Comparison of ENCODE assay signal across 26 mouse cellular contexts in genomic region chr17:40808071-40808470, GRCm38 (mm10). TPM values are rescaled to one million over a fixed set of nuclear protein-coding genes. Genes with fewer than 3 reads are reported as not detected.
DNase-seq lines count a peak whose midpoint lies in the region; ATAC-seq and TF ChIP-seq lines count a peak whose summit lies in the region.
"Had no signal": no experiment of that assay in that cellular context is flagged by ENCODE, and none has a peak within 500 bp of the region (broad histone marks: within the 10 kb centered on the region; RNA-seq: fewer than 3 reads in every experiment).

No protein-coding gene starts in this region.

- H3K36me3 ChIP-seq in ES-E14 (ENCODE audit: control insufficient read depth, insufficient read depth, low read length, poor library complexity, severe bottlenecking) = no peaks in the 10 kb centered on the region
- H3K36me3 ChIP-seq in liver, embryonic 13.5 days = no peaks in the 10 kb centered on the region
- H3K36me3 ChIP-seq in liver, postnatal 0 days (replicated peaks; ENCODE audit: insufficient read depth, low read length) = no peaks in the 10 kb centered on the region
- H3K36me3 ChIP-seq in hindbrain, postnatal 0 days (ENCODE audit: insufficient read depth, low read length) = no peaks in the 10 kb centered on the region
- H3K36me3 ChIP-seq: embryonic facial prominence, embryonic 12.5 days; forebrain, embryonic 10.5 days; heart, embryonic 15.5 days; hindbrain, embryonic 13.5 days; intestine, embryonic 15.5 days had no signal

- no peaks in the 10 kb centered on the region for H3K4me1 ChIP-seq in ES-E14 (ENCODE audit: control insufficient read depth in 2 of 2, insufficient read depth in 2 of 2, low read length in 2 of 2, poor library complexity in 1 of 2)
- peaks cover 43% of the 10 kb centered on the region for H3K4me1 ChIP-seq in liver, embryonic 13.5 days (replicated peaks)
- H3K4me1 ChIP-seq in liver, postnatal 0 days (ENCODE audit: insufficient read depth) = 0 out of 2 replicates have a peak, but pooled peaks cover 12% of the 10 kb centered on the region
- no peaks in the 10 kb centered on the region for H3K4me1 ChIP-seq in hindbrain, postnatal 0 days (ENCODE audit: insufficient read depth, low read length)
- H3K4me1 ChIP-seq: embryonic facial prominence, embryonic 12.5 days; forebrain, embryonic 10.5 days; heart, embryonic 15.5 days; hindbrain, embryonic 13.5 days; intestine, embryonic 15.5 days had no signal

- ATAC-seq in liver, embryonic 13.5 days (ENCODE audit: low read depth) = no peak
- no peak for ATAC-seq in liver, postnatal 0 days
- ATAC-seq in hindbrain, postnatal 0 days = no peak
- ATAC-seq in megakaryocyte progenitor cell, adult 5-6 weeks (replicated peaks; ENCODE audit: poor library complexity) = no peak
- ATAC-seq: CD4-positive, CD25-positive, alpha-beta regulatory T cell, adult 4 months; forebrain, embryonic 14.5 days; intestine, embryonic 15.5 days had no signal

- no peaks in the 10 kb centered on the region for H3K27me3 ChIP-seq in liver, embryonic 13.5 days
- H3K27me3 ChIP-seq in liver, postnatal 0 days (ENCODE audit: insufficient read depth, low read length) = no peaks in the 10 kb centered on the region
- no peaks in the 10 kb centered on the region for H3K27me3 ChIP-seq in hindbrain, postnatal 0 days (ENCODE audit: insufficient read depth, low read length)
- H3K27me3 ChIP-seq: embryonic facial prominence, embryonic 12.5 days; heart, embryonic 15.5 days; hindbrain, embryonic 13.5 days; intestine, embryonic 15.5 days had no signal

- no peak overlapping the region for H3K9ac ChIP-seq in ES-E14 (ENCODE audit: insufficient read depth, low read depth, low read length, poor library complexity, severe bottlenecking)
- no peak overlapping the region for H3K9ac ChIP-seq in liver, embryonic 13.5 days
- no peak overlapping the region for H3K9ac ChIP-seq in liver, postnatal 0 days (replicated peaks)
- no peak overlapping the region for H3K9ac ChIP-seq in hindbrain, postnatal 0 days (replicated peaks; ENCODE audit: low read length)
- H3K9ac ChIP-seq: embryonic facial prominence, embryonic 12.5 days; heart, embryonic 15.5 days; hindbrain, embryonic 13.5 days; intestine, embryonic 15.5 days had no signal

- H3K9me3 ChIP-seq in ES-E14 (ENCODE audit: control insufficient read depth, insufficient read depth, low read depth, low read length) = no peaks in the 10 kb centered on the region
- H3K9me3 ChIP-seq in liver, embryonic 13.5 days (replicated peaks) = no peaks in the 10 kb centered on the region
- H3K9me3 ChIP-seq in liver, postnatal 0 days (ENCODE audit: low read length) = no peaks in the 10 kb centered on the region
- 0 out of 2 replicates have a peak, but pooled peaks cover 2% of the 10 kb centered on the region for H3K9me3 ChIP-seq in hindbrain, postnatal 0 days (ENCODE audit: low read length)
- H3K9me3 ChIP-seq: embryonic facial prominence, embryonic 12.5 days; forebrain, embryonic 10.5 days; heart, embryonic 15.5 days; hindbrain, embryonic 13.5 days; intestine, embryonic 15.5 days had no signal

- no peak for TF ChIP-seq EP300 in liver, postnatal 0 days (IDR thresholded peaks at IDR 0.05; ENCODE audit: low read depth)

- peak overlapping the region; percentile 28 for H3K4me2 ChIP-seq in liver, embryonic 13.5 days
- H3K4me2 ChIP-seq in liver, postnatal 0 days (ENCODE audit: low read depth, low read length) = no peak overlapping the region
- H3K4me2 ChIP-seq in hindbrain, postnatal 0 days (ENCODE audit: low read depth, low read length) = no peak overlapping the region
- H3K4me2 ChIP-seq: embryonic facial prominence, embryonic 12.5 days; heart, embryonic 11.5 days; heart, embryonic 15.5 days; hindbrain, embryonic 13.5 days; intestine, embryonic 15.5 days had no signal

- in situ Hi-C loops in ES-E14 (cut with MboI; ENCODE audit: low sequenced_read_pairs in 2 of 2, unreplicated experiment in 2 of 2) = no loop called here

- DNase-seq in ES-E14 (ENCODE audit: low read depth, low spot score) (no peak), NIH3T3 (ENCODE audit: low read depth) (peak; percentile 62)
- no peak for DNase-seq in liver, embryonic 13.5 days
- DNase-seq in liver, postnatal 0 days = no peak
- no peak for DNase-seq in embryo, embryonic 10 days (ENCODE audit: low spot score)
- no peak for DNase-seq in hindbrain, postnatal 0 days (ENCODE audit: low spot score)
- DNase-seq: adrenal gland, adult 2 months; adrenal gland, postnatal 25 days; B cell, adult 2 months; cerebellum, adult 2 months; cerebellum, postnatal 10 days; gastrocnemius, adult 2 months; gastrocnemius, postnatal 36 days; heart, adult 11 months; heart, postnatal 14 days had no signal

- no peak overlapping the region for H3K4me3 ChIP-seq in ES-E14 (ENCODE audit: insufficient read depth in 1 of 2, low read depth in 1 of 2, low read length in 2 of 2, poor library complexity in 1 of 2, severe bottlenecking in 1 of 2)
- no peak overlapping the region for H3K4me3 ChIP-seq in liver, embryonic 13.5 days (replicated peaks)
- no peak overlapping the region for H3K4me3 ChIP-seq in liver, postnatal 0 days (ENCODE audit: low read depth, low read length)
- no peak overlapping the region for H3K4me3 ChIP-seq in hindbrain, postnatal 0 days (ENCODE audit: low read length)
- H3K4me3 ChIP-seq: embryonic facial prominence, embryonic 12.5 days; forebrain, embryonic 10.5 days; gastrocnemius, adult 2 months; heart, embryonic 15.5 days; hindbrain, embryonic 13.5 days; intestine, embryonic 15.5 days had no signal

- H3K27ac ChIP-seq in ES-E14 (ENCODE audit: insufficient read depth, low read depth, low read length, poor library complexity, severe bottlenecking) = no peak overlapping the region
- H3K27ac ChIP-seq in liver, embryonic 13.5 days = peak overlapping the region; percentile 87
- peak overlapping the region; percentile 68 for H3K27ac ChIP-seq in liver, postnatal 0 days (ENCODE audit: low read depth)
- H3K27ac ChIP-seq in hindbrain, postnatal 0 days = no peak overlapping the region
- H3K27ac ChIP-seq: embryonic facial prominence, embryonic 12.5 days; forebrain, embryonic 10.5 days; gastrocnemius, adult 2 months; heart, embryonic 15.5 days; hindbrain, embryonic 13.5 days; intestine, embryonic 15.5 days had no signal

- no peak for TF ChIP-seq CTCF in liver, postnatal 0 days (IDR thresholded peaks at IDR 0.05; ENCODE audit: low read depth)
- no peak for TF ChIP-seq CTCF in hindbrain, postnatal 0 days (IDR thresholded peaks at IDR 0.05; ENCODE audit: low read depth)

TF ChIP-seq in ES-E14, 5 proteins besides CTCF, POLR2A, EP300 and RAD21:
- TF ChIP-seq MAFK (IDR thresholded peaks at IDR 0.05; ENCODE audit: insufficient read depth, low read depth, low read length) (0 out of 2 replicates have a peak, but pooled peaks have one; percentile 29), HCFC1 (IDR thresholded peaks at IDR 0.05; ENCODE audit: borderline replicate concordance, insufficient read depth, low read length) (no peak)
TF ChIP-seq in ES-E14: peak in this region for 1.

RNA-seq across cellular contexts. Expression of gene Crisp2, which starts 1.3 kb away (rescaled TPM):
- total RNA-seq in ES-E14 (2012; rRNA removed) = not detected in 2 replicates
- 0.15 and 0.27 TPM in 2 replicates for polyA plus RNA-seq in liver, embryonic 13.5 days (2015; fragmentation: Nextera tagmentation; extraction: Ambion mirVana)
- 0.13 and 0.15 TPM in 2 replicates for polyA plus RNA-seq in liver, postnatal 0 days (2015; fragmentation: Nextera tagmentation; extraction: Ambion mirVana)
- not detected in 2 replicates for total RNA-seq in hindbrain, postnatal 0 days (2014; rRNA removed)
- 0.20 TPM in 1 of 2 replicates, not detected in the other for polyA plus RNA-seq in hindbrain, postnatal 0 days (2015; fragmentation: Nextera tagmentation; extraction: Ambion mirVana)
- 0.54 TPM in 1 of 2 replicates, not detected in the other for total RNA-seq in megakaryocyte progenitor cell, adult 5-6 weeks (2015)
- 0.29 and 0.78 TPM in 2 replicates for total RNA-seq in megakaryocyte progenitor cell, adult 5-6 weeks (2017)
- total RNA-seq: adrenal gland, adult 2 months; adrenal gland, postnatal 25 days; common myeloid progenitor, adult 5-6 weeks; gastrocnemius, adult 2 months; gastrocnemius, postnatal 36 days; heart, postnatal 14 days; hematopoietic stem cell, adult 5-6 weeks had no signal
- polyA plus RNA-seq: adrenal gland, adult 2 months; CD4-positive, CD25-positive, alpha-beta regulatory T cell, adult 4 months; cerebellum, adult 2 months; forebrain, embryonic 10.5 days; forebrain, embryonic 14.5 days; heart, embryonic 15.5 days; hindbrain, embryonic 13.5 days; intestine, embryonic 15.5 days had no signal

RNA-seq across cellular contexts. Expression of gene Rhag, which starts 2.9 kb away (rescaled TPM):
- total RNA-seq in ES-E14 (2012; rRNA removed) = not detected in 2 replicates
- 197 and 235 TPM in 2 replicates for polyA plus RNA-seq in liver, embryonic 13.5 days (2015; fragmentation: Nextera tagmentation; extraction: Ambion mirVana)
- polyA plus RNA-seq in liver, postnatal 0 days (2015; fragmentation: Nextera tagmentation; extraction: Ambion mirVana) = 61.6 and 71.2 TPM in 2 replicates
- not detected in 2 replicates for total RNA-seq in hindbrain, postnatal 0 days (2014; rRNA removed)
- polyA plus RNA-seq in hindbrain, postnatal 0 days (2015; fragmentation: Nextera tagmentation; extraction: Ambion mirVana) = not detected in 2 replicates
- 16.4 and 24.2 TPM in 2 replicates for total RNA-seq in megakaryocyte progenitor cell, adult 5-6 weeks (2015)
- total RNA-seq in megakaryocyte progenitor cell, adult 5-6 weeks (2017) = 5.7 and 7.8 TPM in 2 replicates
- total RNA-seq: adrenal gland, adult 2 months; adrenal gland, postnatal 25 days; gastrocnemius, adult 2 months; gastrocnemius, postnatal 36 days had no signal
- polyA plus RNA-seq: adrenal gland, adult 2 months; CD4-positive, CD25-positive, alpha-beta regulatory T cell, adult 4 months; cerebellum, adult 2 months; forebrain, embryonic 14.5 days had no signal

Comparison
In these comparisons a context has a peak if more than half of its experiments do, and no peak if none do; other contexts are left out.
1. H3K27ac ChIP-seq: peak in liver, embryonic 13.5 days (single experiment) and liver, postnatal 0 days (single experiment); none in ES-E14 (single experiment) and hindbrain, postnatal 0 days (single experiment).